Mouse (Mus musculus): Measurements from ENCODE around the gene Fdx1. TPM values are rescaled to one million over a fixed set of nuclear protein-coding genes. Genes with fewer than 3 reads are reported as not detected.

Gene Fdx1
- total and polyA plus RNA-seq, 2 experiments from 2014 or later, result 18.9 to 47.6 TPM

DNA sequence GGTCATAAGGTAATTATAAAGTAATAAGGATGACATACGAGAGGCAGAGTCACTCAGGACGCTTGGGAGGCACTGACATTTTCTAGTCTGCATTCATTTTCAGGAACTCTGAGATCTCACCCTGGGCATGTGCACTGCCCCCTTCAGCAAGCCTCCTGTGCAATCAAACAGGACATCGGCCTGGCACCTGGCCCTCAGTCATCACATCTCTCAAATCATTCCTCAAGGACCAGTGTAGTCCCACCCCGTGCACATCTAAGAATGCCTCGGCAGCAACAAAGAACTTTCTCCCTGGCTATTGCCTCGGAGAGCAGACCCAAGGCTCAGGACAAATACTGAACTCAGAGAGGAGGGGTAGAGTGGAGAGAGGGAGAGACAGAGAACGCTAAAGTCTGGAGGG is 34.7 kb downstream of the Fdx1 start:
- Histone ChIP-seq H3K4me3 (ENCODE audit: low read length) (no peak overlapping the region), H3K4me1 (ENCODE audit: insufficient read depth, low read length) (no peaks in the 10 kb centered on the region), H3K9me3 (ENCODE audit: low read length) (no peaks in the 10 kb centered on the region), H3K9ac (replicated peaks; ENCODE audit: low read length) (no peak overlapping the region), H3K36me3 (ENCODE audit: insufficient read depth, low read length) (no peaks in the 10 kb centered on the region), H3K27me3 (ENCODE audit: insufficient read depth, low read length) (no peaks in the 10 kb centered on the region), H3K4me2 (ENCODE audit: low read depth, low read length) (no peak overlapping the region), H3K27ac (no peak overlapping the region)
- no peak for ATAC-seq
- no peak for TF ChIP-seq CTCF (IDR thresholded peaks at IDR 0.05; ENCODE audit: low read depth)
- 45% methylated on average over 7 of the region's 7 CpGs for WGBS
- no peak for DNase-seq (ENCODE audit: low spot score)

DNA sequence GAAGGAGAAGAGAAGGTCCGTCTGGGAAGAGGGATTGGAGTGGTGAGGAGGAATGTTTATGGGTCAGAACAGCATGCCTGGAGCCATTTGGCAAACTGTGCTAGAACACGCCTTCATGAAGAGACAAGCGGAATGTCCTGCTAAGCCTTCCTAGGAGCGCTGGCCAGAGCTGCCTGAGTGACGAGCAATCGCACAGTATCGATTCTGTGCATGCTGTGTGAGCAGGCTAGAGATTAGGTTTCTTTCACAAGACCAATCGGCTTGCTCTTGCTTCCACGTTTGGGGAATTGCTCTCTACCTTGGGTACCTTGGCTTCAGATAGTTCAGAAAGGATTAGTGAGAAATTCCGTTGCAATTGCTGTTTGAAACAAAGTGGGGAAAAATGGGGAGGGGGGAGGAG is 35.2 kb downstream of the Fdx1 start:
- no peaks in the 10 kb centered on the region for H3K4me1 ChIP-seq (ENCODE audit: insufficient read depth, low read length)
- no peak overlapping the region for H3K27ac ChIP-seq
- TF ChIP-seq CTCF (IDR thresholded peaks at IDR 0.05; ENCODE audit: low read depth), result no peak
- H3K9ac ChIP-seq (replicated peaks; ENCODE audit: low read length), result no peak overlapping the region
- no peaks in the 10 kb centered on the region for H3K9me3 ChIP-seq (ENCODE audit: low read length)
- no peaks in the 10 kb centered on the region for H3K36me3 ChIP-seq (ENCODE audit: insufficient read depth, low read length)
- DNase-seq (ENCODE audit: low spot score), result peak; percentile 35
- no peak overlapping the region for H3K4me2 ChIP-seq (ENCODE audit: low read depth, low read length)
- 39% methylated on average over 10 of the region's 10 CpGs for WGBS
- no peak for ATAC-seq
- H3K4me3 ChIP-seq (ENCODE audit: low read length), result no peak overlapping the region
- H3K27me3 ChIP-seq (ENCODE audit: insufficient read depth, low read length), result no peaks in the 10 kb centered on the region

DNA sequence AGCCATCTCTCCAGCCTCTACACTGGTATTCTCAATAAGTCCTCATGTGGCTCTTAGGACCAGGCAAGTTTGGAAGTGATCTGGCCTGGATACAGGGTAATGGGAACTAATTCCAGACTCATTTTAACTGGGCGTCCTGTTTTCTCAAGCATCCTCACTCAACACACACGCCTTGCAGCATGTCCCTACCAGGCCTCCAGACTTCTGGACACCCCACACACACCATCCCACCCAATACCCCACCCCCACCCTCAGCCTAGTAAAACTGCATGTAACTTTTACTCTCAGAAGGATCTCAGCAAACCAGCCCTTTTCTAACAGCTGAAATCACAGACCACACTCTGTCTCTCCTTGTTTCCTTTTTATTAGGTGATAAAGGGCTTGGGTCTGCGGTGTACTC is 35.7 kb downstream of the Fdx1 start:
- no peak for TF ChIP-seq CTCF (IDR thresholded peaks at IDR 0.05; ENCODE audit: low read depth)
- 88% methylated on average over 3 of the region's 3 CpGs for WGBS
- Histone ChIP-seq H3K4me3 (ENCODE audit: low read length) (no peak overlapping the region), H3K27me3 (ENCODE audit: insufficient read depth, low read length) (no peaks in the 10 kb centered on the region), H3K36me3 (ENCODE audit: insufficient read depth, low read length) (no peaks in the 10 kb centered on the region), H3K9me3 (ENCODE audit: low read length) (no peaks in the 10 kb centered on the region), H3K9ac (replicated peaks; ENCODE audit: low read length) (no peak overlapping the region), H3K27ac (no peak overlapping the region), H3K4me1 (ENCODE audit: insufficient read depth, low read length) (no peaks in the 10 kb centered on the region), H3K4me2 (ENCODE audit: low read depth, low read length) (no peak overlapping the region)
- ATAC-seq, result no peak
- DNase-seq (ENCODE audit: low spot score), result no peak

DNA sequence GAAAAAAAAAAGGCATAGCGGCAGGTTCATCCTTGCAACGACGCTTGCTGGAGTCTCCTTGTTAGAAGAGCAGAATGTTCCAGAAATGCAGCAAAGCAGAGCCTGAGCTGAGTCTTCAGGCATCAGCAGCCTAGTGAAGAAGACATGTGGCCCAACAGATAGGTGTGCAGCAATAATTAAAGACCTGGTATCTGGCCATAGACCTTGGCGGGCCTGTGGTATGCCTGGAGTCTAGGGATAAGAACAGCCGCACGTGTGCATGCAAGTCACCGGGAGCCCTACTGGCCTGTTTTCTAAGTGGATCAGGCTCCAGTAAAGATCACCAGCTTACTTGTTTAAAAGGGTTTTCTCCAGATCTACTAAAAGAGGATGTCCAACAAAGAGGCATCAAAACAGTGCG is 36.7 kb downstream of the Fdx1 start:
- no peaks in the 10 kb centered on the region for H3K27me3 ChIP-seq (ENCODE audit: insufficient read depth, low read length)
- DNase-seq (ENCODE audit: low spot score), result no peak
- no peaks in the 10 kb centered on the region for H3K9me3 ChIP-seq (ENCODE audit: low read length)
- ATAC-seq, result no peak
- no peak overlapping the region for H3K4me2 ChIP-seq (ENCODE audit: low read depth, low read length)
- TF ChIP-seq CTCF (IDR thresholded peaks at IDR 0.05; ENCODE audit: low read depth), result no peak
- no peaks in the 10 kb centered on the region for H3K4me1 ChIP-seq (ENCODE audit: insufficient read depth, low read length)
- no peaks in the 10 kb centered on the region for H3K36me3 ChIP-seq (ENCODE audit: insufficient read depth, low read length)
- no peak overlapping the region for H3K27ac ChIP-seq
- H3K4me3 ChIP-seq (ENCODE audit: low read length), result no peak overlapping the region
- WGBS, result 92% methylated on average over 8 of the region's 8 CpGs
- no peak overlapping the region for H3K9ac ChIP-seq (replicated peaks; ENCODE audit: low read length)

DNA sequence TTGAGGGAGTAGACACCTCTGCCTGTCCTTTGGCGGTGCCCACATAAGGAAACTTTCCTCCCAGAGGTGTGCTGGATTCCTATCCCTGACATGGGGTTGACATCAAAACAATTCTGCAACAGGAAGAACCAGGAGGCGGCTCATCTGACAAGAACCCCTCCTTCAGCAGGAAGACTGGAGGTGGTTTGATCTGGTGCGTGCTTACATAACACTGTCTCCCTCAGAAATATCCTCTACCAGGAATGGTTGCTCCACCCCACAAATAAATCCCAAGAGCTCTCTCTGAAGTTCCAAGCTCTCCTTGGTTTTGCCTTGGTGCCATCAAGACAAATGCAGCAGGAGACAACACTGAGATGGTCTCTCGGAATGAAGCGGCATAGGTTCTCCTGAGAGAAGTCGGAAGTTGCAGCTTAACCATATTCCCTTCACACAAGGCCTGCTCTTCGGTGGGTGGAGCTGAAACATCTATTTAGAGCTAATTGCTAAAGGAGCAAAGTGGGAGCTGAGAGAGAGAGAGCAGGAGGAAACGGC is 38.7 kb downstream of the Fdx1 start:
- DNase-seq (ENCODE audit: low spot score), result no peak
- ATAC-seq, result no peak
- no peak for TF ChIP-seq CTCF (IDR thresholded peaks at IDR 0.05; ENCODE audit: low read depth)

DNA sequence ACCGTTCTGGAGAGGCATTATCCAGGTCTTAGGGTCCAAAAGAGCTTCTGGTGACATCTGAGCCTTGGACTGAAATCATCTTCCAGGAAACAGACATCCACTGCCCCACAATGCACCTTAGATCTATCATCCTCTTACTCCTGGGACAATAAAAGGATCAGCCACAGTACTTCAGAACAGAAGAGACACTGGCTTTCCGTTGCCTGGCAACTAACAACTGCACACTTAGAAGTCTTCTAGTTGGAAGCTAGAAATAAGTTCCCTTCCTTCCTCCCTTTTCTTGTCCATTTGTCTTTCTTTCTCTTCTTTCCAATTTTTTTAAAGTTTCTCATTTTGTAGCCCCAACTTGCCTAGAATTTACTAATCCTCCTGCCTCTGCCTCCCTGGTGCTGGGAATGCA is 40.6 kb downstream of the Fdx1 start:
- no peaks in the 10 kb centered on the region for H3K9me3 ChIP-seq (ENCODE audit: low read length)
- ATAC-seq (no peak), DNase-seq (ENCODE audit: low spot score) (peak; percentile 14)
- H3K4me2 ChIP-seq (ENCODE audit: low read depth, low read length), result no peak overlapping the region
- no peaks in the 10 kb centered on the region for H3K27me3 ChIP-seq (ENCODE audit: insufficient read depth, low read length)
- H3K4me3 ChIP-seq (ENCODE audit: low read length), result no peak overlapping the region
- H3K4me1 ChIP-seq (ENCODE audit: insufficient read depth, low read length), result no peaks in the 10 kb centered on the region
- no peak overlapping the region for H3K9ac ChIP-seq (replicated peaks; ENCODE audit: low read length)
- no peaks in the 10 kb centered on the region for H3K36me3 ChIP-seq (ENCODE audit: insufficient read depth, low read length)
- WGBS, result 70% methylated on average over 2 of the region's 2 CpGs
- H3K27ac ChIP-seq, result no peak overlapping the region
- TF ChIP-seq CTCF (IDR thresholded peaks at IDR 0.05; ENCODE audit: low read depth), result no peak

More for the DNA sequence above, 38.7 kb downstream of the Fdx1 start:
- no peaks in the 10 kb centered on the region for H3K9me3 ChIP-seq (ENCODE audit: low read length)
- H3K4me1 ChIP-seq (ENCODE audit: insufficient read depth, low read length), result no peaks in the 10 kb centered on the region
- H3K4me2 ChIP-seq (ENCODE audit: low read depth, low read length), result no peak overlapping the region
- no peaks in the 10 kb centered on the region for H3K36me3 ChIP-seq (ENCODE audit: insufficient read depth, low read length)
- H3K27me3 ChIP-seq (ENCODE audit: insufficient read depth, low read length), result no peaks in the 10 kb centered on the region
- H3K27ac ChIP-seq, result no peak overlapping the region
- H3K4me3 ChIP-seq (ENCODE audit: low read length), result no peak overlapping the region
- WGBS, result 87% methylated on average over 8 of the region's 8 CpGs
- no peak overlapping the region for H3K9ac ChIP-seq (replicated peaks; ENCODE audit: low read length)

DNA sequence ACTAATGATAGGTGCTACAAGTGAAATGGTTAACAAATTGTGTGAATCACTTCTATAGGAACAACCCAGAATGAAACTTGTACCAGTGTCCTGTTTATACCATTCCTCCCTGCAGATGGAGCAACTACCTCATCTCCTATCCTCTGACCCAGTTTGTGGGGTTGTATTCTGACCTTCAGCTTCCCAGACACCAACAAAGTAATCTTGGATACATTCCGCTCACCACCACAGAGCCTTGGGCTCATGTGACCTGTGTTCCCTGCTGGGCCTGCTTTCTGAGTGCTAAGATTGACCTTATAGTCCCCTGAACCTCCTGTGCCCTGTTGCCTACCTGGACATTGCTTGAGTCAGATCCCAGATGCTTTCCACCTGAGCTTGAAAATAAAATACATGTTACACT is 47.8 kb downstream of the Fdx1 start:
- 73% methylated on average over 1 of the region's 1 CpGs for WGBS
- Histone ChIP-seq H3K4me1 (ENCODE audit: insufficient read depth, low read length) (no peaks in the 10 kb centered on the region), H3K9ac (replicated peaks; ENCODE audit: low read length) (no peak overlapping the region), H3K4me2 (ENCODE audit: low read depth, low read length) (no peak overlapping the region), H3K9me3 (ENCODE audit: low read length) (no peaks in the 10 kb centered on the region), H3K27me3 (ENCODE audit: insufficient read depth, low read length) (no peaks in the 10 kb centered on the region), H3K27ac (no peak overlapping the region), H3K36me3 (ENCODE audit: insufficient read depth, low read length) (no peaks in the 10 kb centered on the region), H3K4me3 (ENCODE audit: low read length) (no peak overlapping the region)
- DNase-seq (ENCODE audit: low spot score) (no peak), ATAC-seq (no peak)
- no peak for TF ChIP-seq CTCF (IDR thresholded peaks at IDR 0.05; ENCODE audit: low read depth)
